Mouse (Mus musculus) limb, embryonic 14.5 days (tissue): Measurements from ENCODE around the gene Susd2. TPM values are rescaled to one million over a fixed set of nuclear protein-coding genes. Genes with fewer than 3 reads are reported as not detected.

Experiments used
- ATAC-seq: fragments of 200-750 bp; cut with Nextera tagmentation; 2 replicates; pipeline ENCODE4 v1.8.0; 2017; ENCODE audit warnings: low read depth, moderate number of reproducible peaks, moderate TSS enrichment; ENCODE audit not compliant: low FRiP score
- DNase-seq: peaks from one replicate; pipeline ENCODE4 v3.0.0-alpha.2; 2015; ENCODE audit warnings: low spot score
- H3K27ac ChIP-seq: fragments of 300-500 bp; sonication (generic); replicated peaks from 2 replicates; pipeline ENCODE4 v1.5.1; 2014; ENCODE audit warnings: low read depth, mild to moderate bottlenecking, low read length, moderate library complexity, mixed read lengths
- H3K27me3 ChIP-seq: fragments of 300-500 bp; sonication (generic); 2 replicates; pipeline ENCODE4 v1.6.1; 2014; ENCODE audit warnings: low read length, mixed read lengths; ENCODE audit not compliant: control insufficient read depth, insufficient read depth
- H3K36me3 ChIP-seq: fragments of 300-500 bp; sonication (generic); 2 replicates; pipeline ENCODE4 v1.6.1; 2014; ENCODE audit warnings: mild to moderate bottlenecking, low read length, moderate library complexity, mixed read lengths; ENCODE audit not compliant: control insufficient read depth, insufficient read depth
- H3K4me1 ChIP-seq: fragments of 300-500 bp; sonication (generic); 2 replicates; pipeline ENCODE4 v1.6.1; 2014; ENCODE audit warnings: antibody characterized with exemption, low read length, mixed read lengths; ENCODE audit not compliant: control insufficient read depth, insufficient read depth
- H3K4me2 ChIP-seq: fragments of 300-500 bp; sonication (generic); replicated peaks from 2 replicates; pipeline ENCODE4 v1.6.1; 2014; ENCODE audit warnings: low read depth, mild to moderate bottlenecking, low read length, moderate library complexity; ENCODE audit not compliant: severe bottlenecking
- H3K4me3 ChIP-seq: fragments of 300-500 bp; sonication (generic); replicated peaks from 2 replicates; pipeline ENCODE4 v1.5.1; 2014; ENCODE audit warnings: low read length
- H3K9ac ChIP-seq: fragments of 300-500 bp; sonication (generic); 2 replicates; pipeline ENCODE4 v1.6.1; 2014; ENCODE audit warnings: mild to moderate bottlenecking, low read depth, low read length, moderate library complexity; ENCODE audit not compliant: severe bottlenecking
- H3K9me3 ChIP-seq: fragments of 300-500 bp; sonication (generic); 2 replicates; pipeline ENCODE4 v1.6.1; 2016; ENCODE audit warnings: low read length; ENCODE audit not compliant: control insufficient read depth
- POLR2A ChIP-seq: fragments of 200-500 bp; IDR thresholded peaks from 2 replicates; pipeline ENCODE4 v1.8.0; 2012; ENCODE audit warnings: inconsistent platforms, mild to moderate bottlenecking, moderate library complexity, borderline replicate concordance; ENCODE audit not compliant: insufficient read depth, insufficient read length; ENCODE audit errors: extremely low read depth
- WGBS: fragments of 180-500 bp; shearing (Covaris S2); extraction: QIAGEN DNeasy Blood & Tissue Kit; methylation state at CpG from one replicate; pipeline ENCODE4 v1.1.7; 2014; 5-methylcytosine and 5-hydroxymethylcytosine counted together
- polyA plus RNA-seq, 2 experiments: library from polyadenylated mRNA; depleted of rRNA in 1 of 2; stranded (reverse) in 1 of 2; unstranded in 1 of 2; fragments of >200 nt; fragmentation: Nextera tagmentation in 1 of 2; extraction: Ambion mirVana in 1 of 2; gene quantifications; 2 replicates each; pipeline versions ENCODE4 v1.2.1 to v1.2.3; 2012 to 2014

Susd2 gene
- polyA plus RNA-seq, 2 experiments: 5.3 to 6.3 TPM

DNA sequence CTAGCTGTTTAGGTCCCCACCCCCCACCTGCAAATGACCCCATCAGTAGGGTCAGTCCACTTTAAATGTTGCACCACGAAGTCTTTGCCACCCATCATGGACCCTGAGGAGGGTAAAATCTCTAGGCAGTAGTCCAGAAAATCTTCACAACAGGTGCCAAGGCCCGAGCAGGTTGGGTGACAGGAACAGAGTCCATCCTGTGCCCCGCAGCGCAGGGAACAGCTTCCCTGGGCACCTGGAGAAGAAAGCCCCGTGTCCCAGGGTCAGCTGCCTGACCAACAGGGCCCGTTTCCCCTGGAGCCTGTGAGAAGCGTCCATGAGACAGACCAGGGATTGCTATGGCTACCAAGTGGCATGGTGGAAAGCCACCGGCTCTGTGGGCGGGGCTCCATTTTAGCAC lies 1.4 kb downstream of the Susd2 start:
- DNase-seq (no peak), ATAC-seq (no peak)
- Histone ChIP-seq H3K27ac (no peak overlapping the region), H3K27me3 (no peaks in the 10 kb centered on the region), H3K4me1 (peaks cover 4% of the 10 kb centered on the region; the same call in 1 of the 2 replicates), H3K4me3 (no peak overlapping the region), H3K9me3 (no peaks in the 10 kb centered on the region), H3K9ac (no peak overlapping the region), H3K4me2 (no peak overlapping the region), H3K36me3 (peaks cover 8% of the 10 kb centered on the region; the same call in 1 of the 2 replicates)
- no peak for TF ChIP-seq POLR2A
- 86% methylated on average over 9 of the region's 9 CpGs for WGBS

DNA sequence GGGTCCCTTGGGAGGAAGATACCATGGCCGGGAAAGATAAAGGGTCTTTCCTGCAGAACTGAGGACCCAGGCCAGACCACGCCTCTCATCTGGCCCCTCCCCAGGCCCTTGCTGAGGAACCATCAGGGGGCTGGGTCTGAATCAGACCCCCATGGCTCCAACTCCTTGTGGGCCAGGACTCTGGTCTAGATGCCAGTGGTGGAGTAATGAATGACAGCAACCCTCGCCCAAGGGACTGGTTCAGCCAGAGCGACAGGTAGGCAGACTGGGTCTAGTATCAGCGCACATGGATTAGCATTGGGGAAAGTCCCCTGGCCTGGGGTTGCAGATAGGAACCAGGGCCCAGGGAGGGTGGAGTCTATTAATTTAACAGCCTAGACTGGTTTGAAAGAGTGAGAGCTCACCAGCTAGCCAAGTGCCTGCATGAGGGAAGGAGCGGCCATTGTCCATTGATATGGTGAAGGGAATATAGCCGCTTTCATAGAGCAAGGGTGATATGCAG lies 2.0 kb downstream of the Susd2 start:
- 91% methylated on average over 7 of the region's 7 CpGs for WGBS
- peaks cover 4% of the 10 kb centered on the region; the same call in 1 of the 2 replicates for H3K4me1 ChIP-seq
- H3K9ac ChIP-seq: no peak overlapping the region
- no peaks in the 10 kb centered on the region for H3K27me3 ChIP-seq
- H3K9me3 ChIP-seq: no peaks in the 10 kb centered on the region
- H3K36me3 ChIP-seq: peaks cover 5% of the 10 kb centered on the region; the same call in 1 of the 2 replicates
- ATAC-seq (no peak), DNase-seq (no peak)
- H3K27ac ChIP-seq: no peak overlapping the region
- TF ChIP-seq POLR2A: no peak
- no peak overlapping the region for H3K4me3 ChIP-seq
- H3K4me2 ChIP-seq: no peak overlapping the region

- H3K27me3 ChIP-seq: no peaks in the 10 kb centered on the region
- no peak for DNase-seq
- no peaks in the 10 kb centered on the region for H3K36me3 ChIP-seq
- ATAC-seq: no peak
- H3K4me3 ChIP-seq: no peak overlapping the region
- no peaks in the 10 kb centered on the region for H3K4me1 ChIP-seq
- WGBS: 92% methylated on average over 11 of the region's 11 CpGs
- no peaks in the 10 kb centered on the region for H3K9me3 ChIP-seq
- H3K9ac ChIP-seq: no peak overlapping the region
- no peak for TF ChIP-seq POLR2A
- H3K27ac ChIP-seq: no peak overlapping the region
- H3K4me2 ChIP-seq: no peak overlapping the region
Measured at GRCm38 (mm10) chr10:75637711-75638110, 6.1 kb downstream of the Susd2 start.

- ATAC-seq: no peak
- TF ChIP-seq POLR2A: no peak
- 83% methylated on average over 12 of the region's 12 CpGs for WGBS
Measured at GRCm38 (mm10) chr10:75636084-75636786, 7.6 kb downstream of the Susd2 start.

GRCm38 (mm10) chr10:75635693-75636055 lies 8.1 kb downstream of the Susd2 start:
- DNase-seq: peak; percentile 61
- Histone ChIP-seq H3K36me3 (no peaks in the 10 kb centered on the region), H3K9ac (no peak overlapping the region), H3K4me3 (no peak overlapping the region), H3K4me1 (no peaks in the 10 kb centered on the region), H3K9me3 (no peaks in the 10 kb centered on the region), H3K27ac (no peak overlapping the region), H3K27me3 (no peaks in the 10 kb centered on the region), H3K4me2 (no peak overlapping the region)
- 5% methylated on average over 9 of the region's 9 CpGs for WGBS
- no peak for ATAC-seq
- TF ChIP-seq POLR2A: no peak

More at GRCm38 (mm10) chr10:75636084-75636786, 7.6 kb downstream of the Susd2 start:
- no peaks in the 10 kb centered on the region for H3K4me1 ChIP-seq
- no peak overlapping the region for H3K4me2 ChIP-seq
- no peak overlapping the region for H3K9ac ChIP-seq
- H3K9me3 ChIP-seq: no peaks in the 10 kb centered on the region
- H3K27me3 ChIP-seq: no peaks in the 10 kb centered on the region
- no peak overlapping the region for H3K27ac ChIP-seq
- H3K4me3 ChIP-seq: no peak overlapping the region
- DNase-seq: no peak
- no peaks in the 10 kb centered on the region for H3K36me3 ChIP-seq
